Mouse (Mus musculus): ENCODE results near the gene Add3. TPM values are rescaled to one million over a fixed set of nuclear protein-coding genes. Genes with fewer than 3 reads are reported as not detected.

Gene Add3
- polyA plus RNA-seq, 1 experiment from 2014 or later, result 76.2 TPM

DNA sequence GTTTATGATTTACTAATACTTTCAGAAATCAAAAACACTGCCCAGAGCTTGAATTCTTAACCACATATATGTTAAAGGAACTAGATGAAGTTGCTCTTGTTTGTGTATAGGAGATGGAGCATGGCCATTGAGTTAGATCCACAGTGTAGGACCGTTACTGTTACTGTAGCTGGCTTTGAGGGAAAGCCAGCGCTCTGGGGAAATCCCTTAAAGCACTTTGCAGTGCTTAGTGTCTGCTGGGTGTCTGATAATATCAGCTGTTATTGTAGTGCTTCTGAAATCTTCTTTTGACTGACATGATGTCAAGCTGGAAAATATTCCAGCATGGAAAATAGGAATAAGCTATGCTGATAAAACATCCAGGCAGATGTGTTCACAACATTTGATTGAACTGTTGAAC is 33.8 kb downstream of the Add3 start:
- no peaks in the 10 kb centered on the region for H3K36me3 ChIP-seq (ENCODE audit: control insufficient read depth, insufficient read depth, low read length)
- H3K4me2 ChIP-seq (ENCODE audit: low read depth, low read length), result no peak overlapping the region
- no peak overlapping the region for H3K9ac ChIP-seq (ENCODE audit: low read depth, low read length)
- no peaks in the 10 kb centered on the region for H3K4me1 ChIP-seq (ENCODE audit: control insufficient read depth, insufficient read depth, low read length)
- no peak overlapping the region for H3K4me3 ChIP-seq (ENCODE audit: low read depth, low read length)
- DNase-seq (ENCODE audit: low spot score) (no peak), ATAC-seq (ENCODE audit: low read depth) (no peak)
- H3K27me3 ChIP-seq (replicated peaks; ENCODE audit: control insufficient read depth, insufficient read depth, low read length), result no peaks in the 10 kb centered on the region
- no peak overlapping the region for H3K27ac ChIP-seq (replicated peaks; ENCODE audit: low read depth, low read length)
- 74% methylated on average over 2 of the region's 2 CpGs for WGBS
- 0 out of 2 replicates have a peak, but pooled peaks cover 5% of the 10 kb centered on the region for H3K9me3 ChIP-seq (ENCODE audit: control insufficient read depth, low read length)

GRCm38 (mm10) chr19:53175550-53175949 is 35.3 kb downstream of the Add3 start:
- Histone ChIP-seq H3K36me3 (ENCODE audit: control insufficient read depth, insufficient read depth, low read length) (no peaks in the 10 kb centered on the region), H3K4me2 (ENCODE audit: low read depth, low read length) (no peak overlapping the region), H3K9ac (ENCODE audit: low read depth, low read length) (no peak overlapping the region), H3K27me3 (replicated peaks; ENCODE audit: control insufficient read depth, insufficient read depth, low read length) (no peaks in the 10 kb centered on the region), H3K4me3 (ENCODE audit: low read depth, low read length) (no peak overlapping the region), H3K4me1 (ENCODE audit: control insufficient read depth, insufficient read depth, low read length) (no peaks in the 10 kb centered on the region), H3K27ac (replicated peaks; ENCODE audit: low read depth, low read length) (no peak overlapping the region), H3K9me3 (ENCODE audit: control insufficient read depth, low read length) (0 out of 2 replicates have a peak, but pooled peaks cover 5% of the 10 kb centered on the region)
- DNase-seq (ENCODE audit: low spot score) (no peak), ATAC-seq (ENCODE audit: low read depth) (no peak)
- WGBS, result 62% methylated on average over 5 of the region's 5 CpGs

DNA sequence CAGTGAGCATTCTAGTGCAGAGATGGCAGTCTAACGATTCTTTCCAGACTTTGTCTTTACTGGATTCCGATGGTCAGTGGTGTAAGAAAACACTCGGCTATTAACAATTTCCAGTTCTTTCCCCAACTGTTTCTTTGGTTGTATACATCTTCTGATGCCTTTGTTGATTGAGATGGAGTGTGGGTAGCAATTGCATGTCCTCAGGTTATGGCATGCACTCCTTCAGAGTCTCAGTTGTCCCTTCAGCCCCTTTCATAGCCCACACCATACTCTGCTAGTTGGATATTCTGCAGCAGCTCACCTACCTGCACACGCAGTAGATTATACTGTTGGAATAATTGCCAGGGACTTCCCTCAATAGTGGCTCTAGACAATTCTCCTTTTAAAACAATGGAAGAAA is 36.3 kb downstream of the Add3 start:
- ATAC-seq (ENCODE audit: low read depth) (no peak), DNase-seq (ENCODE audit: low spot score) (no peak)
- Histone ChIP-seq H3K4me2 (ENCODE audit: low read depth, low read length) (no peak overlapping the region), H3K9ac (ENCODE audit: low read depth, low read length) (no peak overlapping the region), H3K36me3 (ENCODE audit: control insufficient read depth, insufficient read depth, low read length) (no peaks in the 10 kb centered on the region), H3K27me3 (replicated peaks; ENCODE audit: control insufficient read depth, insufficient read depth, low read length) (no peaks in the 10 kb centered on the region), H3K4me3 (ENCODE audit: low read depth, low read length) (no peak overlapping the region), H3K4me1 (ENCODE audit: control insufficient read depth, insufficient read depth, low read length) (no peaks in the 10 kb centered on the region), H3K27ac (replicated peaks; ENCODE audit: low read depth, low read length) (no peak overlapping the region), H3K9me3 (ENCODE audit: control insufficient read depth, low read length) (0 out of 2 replicates have a peak, but pooled peaks cover 5% of the 10 kb centered on the region)
- 80% methylated on average over 4 of the region's 4 CpGs for WGBS

DNA sequence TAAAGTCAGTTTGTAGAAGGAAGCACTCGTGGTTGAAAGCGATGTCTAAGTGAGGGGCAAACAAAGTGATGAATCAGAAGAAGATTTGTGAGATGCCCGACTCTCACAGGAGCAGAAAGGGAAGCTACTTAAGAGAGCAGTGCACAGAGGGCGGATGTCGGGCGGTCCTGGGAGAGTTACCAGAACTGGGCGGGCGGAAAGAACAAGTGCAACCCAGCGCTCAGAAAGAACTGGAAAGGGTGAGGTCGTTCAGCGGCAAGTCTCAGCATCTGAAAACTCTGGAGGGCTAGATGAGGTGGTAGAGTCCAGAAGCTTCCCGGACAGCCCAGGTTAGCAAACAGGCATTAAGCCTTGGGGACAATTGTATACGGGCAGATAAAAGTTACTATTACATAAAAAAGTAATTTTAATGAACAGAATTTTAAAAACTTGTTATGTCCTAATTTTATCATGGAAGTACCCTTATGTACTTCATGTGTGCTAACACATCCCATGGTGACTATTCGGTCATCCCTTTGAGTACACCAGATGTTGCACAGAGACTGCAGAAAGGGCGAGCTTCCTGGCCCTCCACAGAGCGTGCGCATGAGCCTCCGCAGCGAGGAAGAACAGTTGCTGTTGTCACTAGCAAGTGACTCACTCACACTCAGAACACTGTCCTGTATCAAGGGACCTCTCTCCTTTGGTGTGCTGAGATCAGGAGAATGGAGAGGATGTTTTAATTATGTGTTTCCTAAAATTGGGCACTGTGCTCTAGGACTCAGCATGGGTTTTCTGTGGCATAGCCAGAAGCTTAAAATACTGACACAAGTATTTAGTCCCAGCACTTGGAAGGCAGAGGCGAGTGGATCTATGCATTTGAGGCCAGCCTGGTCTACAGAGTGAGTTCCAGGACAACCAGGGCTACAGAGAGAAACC is 38.6 kb downstream of the Add3 start:
- WGBS, result 95% methylated on average over 20 of the region's 20 CpGs
- Histone ChIP-seq H3K27me3 (replicated peaks; ENCODE audit: control insufficient read depth, insufficient read depth, low read length) (no peaks in the 10 kb centered on the region), H3K4me1 (ENCODE audit: control insufficient read depth, insufficient read depth, low read length) (no peaks in the 10 kb centered on the region), H3K4me2 (ENCODE audit: low read depth, low read length) (no peak overlapping the region), H3K9me3 (ENCODE audit: control insufficient read depth, low read length) (0 out of 2 replicates have a peak, but pooled peaks cover 5% of the 10 kb centered on the region), H3K4me3 (ENCODE audit: low read depth, low read length) (no peak overlapping the region), H3K36me3 (ENCODE audit: control insufficient read depth, insufficient read depth, low read length) (no peaks in the 10 kb centered on the region), H3K27ac (replicated peaks; ENCODE audit: low read depth, low read length) (no peak overlapping the region), H3K9ac (ENCODE audit: low read depth, low read length) (no peak overlapping the region)
- DNase-seq (ENCODE audit: low spot score), result no peak
- no peak for ATAC-seq (ENCODE audit: low read depth)

DNA sequence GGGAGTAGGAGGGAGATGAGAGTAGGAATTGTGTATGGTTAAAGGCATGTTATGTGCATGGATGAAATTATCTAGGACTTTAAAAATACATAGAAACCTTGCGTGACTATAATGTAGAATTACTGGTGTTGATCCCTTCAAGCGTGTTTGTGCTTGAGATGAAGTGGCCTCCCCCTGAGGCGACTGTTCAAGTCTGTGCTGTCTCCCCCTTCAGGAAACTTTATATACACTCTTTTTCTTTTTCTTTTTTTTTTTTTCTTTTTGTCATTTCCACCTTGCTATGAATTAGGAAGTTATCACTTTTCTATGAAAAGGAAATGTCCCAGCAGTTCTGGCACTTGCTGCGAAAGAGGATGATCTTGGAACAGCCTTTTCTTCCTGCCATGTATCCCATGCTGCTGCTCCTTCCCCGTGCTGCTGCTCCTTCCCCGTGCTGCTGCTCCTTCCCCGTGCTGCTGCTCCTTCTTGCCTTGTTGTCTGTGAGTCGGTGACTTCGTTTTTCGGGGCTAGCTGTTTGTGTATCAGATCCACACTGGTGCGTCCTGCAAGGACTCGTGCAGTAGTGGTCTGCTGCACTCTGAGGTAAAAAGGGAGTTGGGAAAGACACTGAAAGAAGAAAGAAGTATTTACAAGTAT is 40.0 kb downstream of the Add3 start:
- Histone ChIP-seq H3K4me1 (ENCODE audit: control insufficient read depth, insufficient read depth, low read length) (peaks cover 11% of the 10 kb centered on the region), H3K27ac (replicated peaks; ENCODE audit: low read depth, low read length) (no peak overlapping the region; the same call in 1 of the 2 replicates), H3K9ac (ENCODE audit: low read depth, low read length) (no peak overlapping the region), H3K4me2 (ENCODE audit: low read depth, low read length) (no peak overlapping the region), H3K4me3 (ENCODE audit: low read depth, low read length) (no peak overlapping the region), H3K27me3 (replicated peaks; ENCODE audit: control insufficient read depth, insufficient read depth, low read length) (no peaks in the 10 kb centered on the region), H3K9me3 (ENCODE audit: control insufficient read depth, low read length) (0 out of 2 replicates have a peak, but pooled peaks cover 5% of the 10 kb centered on the region), H3K36me3 (ENCODE audit: control insufficient read depth, insufficient read depth, low read length) (no peaks in the 10 kb centered on the region)
- DNase-seq (ENCODE audit: low spot score) (no peak), ATAC-seq (ENCODE audit: low read depth) (no peak)
- 75% methylated on average over 12 of the region's 12 CpGs for WGBS

DNA sequence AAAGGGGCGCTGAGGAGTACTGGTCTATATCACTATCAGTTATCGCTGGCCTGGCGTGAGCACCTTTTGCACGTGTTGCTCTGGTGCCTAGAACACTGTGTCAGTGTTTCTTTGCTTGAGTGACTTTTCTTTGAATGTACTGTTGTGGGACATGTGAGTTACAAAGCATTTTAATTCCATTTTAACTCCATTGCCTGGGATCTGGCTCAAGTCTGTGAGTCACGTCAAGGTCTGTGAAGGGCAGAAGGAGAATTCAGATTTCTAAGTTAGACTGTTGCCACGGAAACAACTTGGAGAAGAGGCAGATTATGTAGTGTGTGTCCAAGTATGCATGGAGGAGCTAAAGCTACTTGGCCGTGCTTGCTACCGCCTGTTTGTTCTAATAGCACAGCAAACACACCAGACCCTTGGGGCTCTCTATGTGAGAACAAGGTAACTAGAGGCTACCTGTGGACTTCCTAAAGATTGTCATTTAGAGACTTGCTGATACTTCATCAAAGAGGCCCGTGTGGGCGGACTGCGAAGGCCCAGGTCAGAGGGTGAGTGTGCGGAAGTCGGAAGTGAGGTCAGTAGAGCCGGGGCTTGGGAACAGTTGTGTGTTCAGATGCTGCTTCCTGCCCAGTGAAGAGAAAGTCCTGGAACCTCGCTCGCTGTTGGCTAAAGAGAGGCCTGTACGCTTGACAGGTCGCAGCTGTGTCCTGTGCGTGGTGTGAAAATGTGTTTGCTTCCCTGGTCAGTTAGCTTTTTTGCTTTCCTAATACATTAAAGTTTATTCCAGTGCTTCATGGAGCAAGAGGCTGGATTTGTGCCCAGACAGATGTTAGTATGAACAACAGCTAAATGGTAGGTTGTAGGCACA is 41.0 kb downstream of the Add3 start:
- H3K9me3 ChIP-seq (ENCODE audit: control insufficient read depth, low read length), result 0 out of 2 replicates have a peak, but pooled peaks cover 5% of the 10 kb centered on the region

GRCm38 (mm10) chr19:53183620-53184019 is 43.4 kb downstream of the Add3 start:
- DNase-seq (ENCODE audit: low spot score) (no peak), ATAC-seq (ENCODE audit: low read depth) (no peak)
- H3K27ac ChIP-seq (replicated peaks; ENCODE audit: low read depth, low read length), result no peak overlapping the region
- peaks cover 29% of the 10 kb centered on the region for H3K4me1 ChIP-seq (ENCODE audit: control insufficient read depth, insufficient read depth, low read length)
- no peak overlapping the region for H3K9ac ChIP-seq (ENCODE audit: low read depth, low read length)
- H3K9me3 ChIP-seq (ENCODE audit: control insufficient read depth, low read length), result no peaks in the 10 kb centered on the region
- H3K36me3 ChIP-seq (ENCODE audit: control insufficient read depth, insufficient read depth, low read length), result no peaks in the 10 kb centered on the region
- no peak overlapping the region for H3K4me3 ChIP-seq (ENCODE audit: low read depth, low read length)
- no peak overlapping the region for H3K4me2 ChIP-seq (ENCODE audit: low read depth, low read length)
- H3K27me3 ChIP-seq (replicated peaks; ENCODE audit: control insufficient read depth, insufficient read depth, low read length), result no peaks in the 10 kb centered on the region
- WGBS, result 54% methylated on average over 9 of the region's 9 CpGs

More for the DNA sequence above, 41.0 kb downstream of the Add3 start:
- ATAC-seq (ENCODE audit: low read depth) (peak; percentile 41; the same call in 1 of the 2 replicates), DNase-seq (ENCODE audit: low spot score) (peak; percentile 50)
- peaks cover 17% of the 10 kb centered on the region for H3K4me1 ChIP-seq (ENCODE audit: control insufficient read depth, insufficient read depth, low read length)
- peak overlapping the region; percentile 31; the same call in 1 of the 2 replicates for H3K27ac ChIP-seq (replicated peaks; ENCODE audit: low read depth, low read length)
- no peak overlapping the region for H3K9ac ChIP-seq (ENCODE audit: low read depth, low read length)
- H3K4me2 ChIP-seq (ENCODE audit: low read depth, low read length), result no peak overlapping the region
- no peaks in the 10 kb centered on the region for H3K27me3 ChIP-seq (replicated peaks; ENCODE audit: control insufficient read depth, insufficient read depth, low read length)
- no peaks in the 10 kb centered on the region for H3K36me3 ChIP-seq (ENCODE audit: control insufficient read depth, insufficient read depth, low read length)
- no peak overlapping the region for H3K4me3 ChIP-seq (ENCODE audit: low read depth, low read length)
- WGBS, result 77% methylated on average over 19 of the region's 19 CpGs

GRCm38 (mm10) chr19:53184216-53184615 is 44.0 kb downstream of the Add3 start:
- Histone ChIP-seq H3K9ac (ENCODE audit: low read depth, low read length) (no peak overlapping the region), H3K27ac (replicated peaks; ENCODE audit: low read depth, low read length) (0 out of 2 replicates have a peak overlapping the region, but pooled peaks have one; percentile 7)

More at GRCm38 (mm10) chr19:53184216-53184615, 44.0 kb downstream of the Add3 start:
- H3K36me3 ChIP-seq (ENCODE audit: control insufficient read depth, insufficient read depth, low read length), result no peaks in the 10 kb centered on the region
- peaks cover 29% of the 10 kb centered on the region for H3K4me1 ChIP-seq (ENCODE audit: control insufficient read depth, insufficient read depth, low read length)
- WGBS, result 45% methylated on average over 10 of the region's 10 CpGs
- H3K4me3 ChIP-seq (ENCODE audit: low read depth, low read length), result no peak overlapping the region
- H3K27me3 ChIP-seq (replicated peaks; ENCODE audit: control insufficient read depth, insufficient read depth, low read length), result no peaks in the 10 kb centered on the region
- ATAC-seq (ENCODE audit: low read depth), result no peak
- H3K9me3 ChIP-seq (ENCODE audit: control insufficient read depth, low read length), result no peaks in the 10 kb centered on the region
- no peak for DNase-seq (ENCODE audit: low spot score)
- peak overlapping the region; percentile 16; the same call in 1 of the 2 replicates for H3K4me2 ChIP-seq (ENCODE audit: low read depth, low read length)
